ENCODE assay signal across 8 mouse cellular contexts in the genomic region with DNA sequence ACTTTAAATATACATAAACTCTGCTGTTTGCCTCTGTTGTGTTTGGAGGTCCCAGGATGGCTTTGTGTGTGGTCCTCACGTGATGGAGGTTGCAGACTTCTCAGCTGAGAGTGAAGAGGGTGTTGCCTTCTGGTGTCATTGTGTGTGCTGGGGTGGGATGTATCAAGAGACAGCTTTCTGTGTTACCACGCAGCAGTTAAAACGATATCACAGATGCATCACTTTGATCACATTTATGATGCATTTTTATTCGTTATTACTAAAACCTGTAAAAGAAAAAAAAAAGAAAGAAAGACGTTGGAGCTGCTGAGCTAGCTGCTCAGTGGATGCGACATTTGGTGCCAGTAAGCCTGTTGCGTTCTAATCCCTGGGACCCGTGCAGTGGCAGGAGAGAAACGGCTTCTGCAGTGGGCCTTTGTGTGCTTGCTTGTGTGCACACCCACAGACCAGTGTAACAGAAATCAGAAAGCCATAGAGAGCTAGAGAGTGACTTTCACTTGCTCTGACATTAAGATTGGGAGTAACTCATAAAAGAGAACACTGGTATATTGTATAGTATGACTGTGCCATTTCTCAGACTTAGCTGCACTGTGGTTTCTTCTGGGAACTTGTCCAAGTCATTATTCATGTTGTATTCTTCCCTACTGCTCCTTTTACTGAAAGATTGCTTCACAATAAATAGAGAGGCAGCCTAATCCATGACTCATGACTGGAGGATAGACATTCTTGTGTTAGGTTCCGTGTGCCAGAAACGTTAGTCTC. TPM values are rescaled to one million over a fixed set of nuclear protein-coding genes. Genes with fewer than 3 reads are reported as not detected.
A peak's percentile ranks its signal among the peaks of the same experiment; 100 is the strongest.
DNase-seq lines count a peak whose midpoint lies in the region; ATAC-seq and TF ChIP-seq lines count a peak whose summit lies in the region.

No protein-coding gene starts in this region.

- TF ChIP-seq CTCF in forebrain, postnatal 0 days (IDR thresholded peaks at IDR 0.05; ENCODE audit: low read depth): no peak
- TF ChIP-seq CTCF in olfactory bulb, adult 2 months (IDR thresholded peaks at IDR 0.05; ENCODE audit: insufficient read depth, low read depth, low read length): no peak

- no peak for TF ChIP-seq POLR2A in olfactory bulb, adult 2 months (IDR thresholded peaks at IDR 0.05; ENCODE audit: insufficient read depth, low read depth, low read length)

- no peak for DNase-seq in frontal cortex, postnatal 10 days (ENCODE audit: low spot score in 2 of 2)
- DNase-seq in thymus, postnatal 14 days: peak; percentile 27
- no peak for DNase-seq in thymus, postnatal 10 days (ENCODE audit: low spot score in 2 of 2)
- peak; percentile 64 for DNase-seq in forebrain, postnatal 0 days
- peak; percentile 15 to 81 for DNase-seq in left cerebral cortex, postnatal 14 days (ENCODE audit: low spot score in 2 of 2)
- no peak for DNase-seq in kidney, postnatal 10 days

- peak overlapping the region; percentile 57 for H3K27ac ChIP-seq in forebrain, postnatal 0 days (ENCODE audit: low read depth, low read length)
- peak overlapping the region; percentile 16; the same call in 1 of the 2 replicates for H3K27ac ChIP-seq in olfactory bulb, adult 2 months (ENCODE audit: insufficient read depth, low read depth, low read length)

- peaks cover 20% of the 10 kb centered on the region; the same call in 1 of the 2 replicates for H3K4me1 ChIP-seq in forebrain, postnatal 0 days (ENCODE audit: insufficient read depth)
- peaks cover 2% of the 10 kb centered on the region for H3K4me1 ChIP-seq in olfactory bulb, adult 2 months (ENCODE audit: control insufficient read depth, insufficient read depth, low read length)

- no peaks in the 10 kb centered on the region for H3K36me3 ChIP-seq in forebrain, postnatal 0 days (ENCODE audit: insufficient read depth)

- no peak overlapping the region for H3K9ac ChIP-seq in forebrain, postnatal 0 days

- peak; percentile 68 for ATAC-seq in frontal cortex, adult (ENCODE audit: low TSS enrichment)
- peak; percentile 90 for ATAC-seq in forebrain, postnatal 0 days

- no peaks in the 10 kb centered on the region for H3K27me3 ChIP-seq in forebrain, postnatal 0 days (ENCODE audit: insufficient read depth, low read length)

- WGBS in forebrain, postnatal 0 days: 7% methylated on average over 11 of the region's 11 CpGs
- whole genome bisulfite sequencing in olfactory bulb, adult 2 months: 7% methylated on average over 11 of the region's 11 CpGs

- no peaks in the 10 kb centered on the region for H3K9me3 ChIP-seq in forebrain, postnatal 0 days (ENCODE audit: low read length)

- intact Hi-C loops in left cerebral cortex, postnatal 14 days (cut with DNase I): no loop called here

- peak overlapping the region; percentile 30 for H3K4me2 ChIP-seq in forebrain, postnatal 0 days (ENCODE audit: low read depth)

- H3K4me3 ChIP-seq in forebrain, postnatal 0 days (ENCODE audit: low read depth, low read length): no peak overlapping the region
- H3K4me3 ChIP-seq in olfactory bulb, adult 2 months (ENCODE audit: insufficient read depth, low read depth, low read length): no peak overlapping the region

RNA-seq across cellular contexts. Expression of a gene that starts 32.7 kb away (rescaled TPM):
- total RNA-seq in forebrain, postnatal 0 days (2014; rRNA removed): 33.7 and 37.5 TPM in 2 replicates
- 11.0 and 11.5 TPM in 2 replicates for polyA plus RNA-seq in forebrain, postnatal 0 days (2015; fragmentation: Nextera tagmentation; extraction: Ambion mirVana)
- total RNA-seq in left cerebral cortex, postnatal 14 days (2021): 10 to 100 TPM; 43.0 to 43.1 TPM
- polyA plus RNA-seq in olfactory bulb, adult 2 months (2012; ENCODE audit: insufficient read depth, insufficient read length, low replicate concordance, missing spikeins): 114 TPM in 1 of 2 replicates, not detected in the other

Comparison
In these comparisons a context has a peak if more than half of its experiments do, and no peak if none do; other contexts are left out.
1. DNase-seq: peak in thymus, postnatal 14 days (single experiment), forebrain, postnatal 0 days (single experiment) and left cerebral cortex, postnatal 14 days (2 of 2); none in frontal cortex, postnatal 10 days (0 of 2), thymus, postnatal 10 days (0 of 2) and kidney, postnatal 10 days (single experiment).